Mouse (Mus musculus) adrenal gland, adult (tissue): ENCODE results near the gene Commd7.
"Not testable (repeated sequence)": the region's sequence is repeated elsewhere in the genome, so short reads cannot be mapped to it uniquely, and the experiment has no call there.

ENCODE experiments used
- DNase-seq, 2 experiments: peaks; one replicate each; pipeline ENCODE4 v3.0.0; 2022 to 2023; ENCODE audit warnings: low spot score in 1 of 2; ENCODE audit not compliant: inconsistent age in 2 of 2

Gene Commd7

DNA sequence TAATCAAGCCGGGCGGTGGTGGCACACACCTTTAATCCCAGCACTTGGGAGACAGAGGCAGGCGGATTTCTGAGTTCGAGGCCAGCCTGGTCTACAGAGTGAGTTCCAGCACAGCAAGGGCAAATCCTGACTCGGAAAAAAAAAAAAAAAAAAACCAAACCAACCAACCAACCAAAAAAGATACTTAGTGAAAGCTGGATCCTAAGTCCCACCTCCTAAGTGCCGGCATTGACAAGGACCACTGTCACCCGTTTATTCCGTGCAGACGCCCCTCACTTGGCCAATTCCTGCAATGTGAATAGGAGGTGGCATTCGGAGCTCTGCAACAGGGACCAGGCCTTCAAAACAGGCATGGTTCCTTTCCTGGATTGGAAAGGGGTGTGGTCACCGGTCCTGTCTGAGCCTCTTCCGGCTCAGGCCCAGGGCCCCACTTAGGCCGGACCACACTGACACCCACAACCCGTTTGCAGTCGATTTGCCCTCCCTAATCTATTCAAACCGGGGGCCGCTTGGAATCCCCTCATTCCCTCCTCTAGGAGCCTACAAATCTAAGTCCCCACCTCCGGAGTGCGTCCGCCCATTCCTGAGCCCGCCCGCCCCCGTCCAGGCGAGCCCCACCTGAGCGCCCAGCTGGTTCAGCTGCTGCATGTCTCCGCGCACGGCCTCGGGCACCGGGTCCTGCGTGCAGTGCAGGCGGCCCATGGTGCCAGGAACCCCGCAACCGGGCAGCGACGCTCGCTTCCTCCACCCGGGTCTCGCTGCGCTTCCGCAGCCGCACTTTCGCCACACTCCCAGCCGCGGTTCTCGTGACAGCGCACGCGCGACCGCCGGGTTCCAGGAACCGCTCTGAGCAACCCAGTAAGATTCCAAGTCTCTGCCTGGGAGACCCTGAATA lies at the start of gene Commd7:
Gene Commd7, minus strand, starts transcription at position 806 of the 895 bp plus-strand sequence.
- DNase-seq, result peak; percentile 90 to 96

DNA sequence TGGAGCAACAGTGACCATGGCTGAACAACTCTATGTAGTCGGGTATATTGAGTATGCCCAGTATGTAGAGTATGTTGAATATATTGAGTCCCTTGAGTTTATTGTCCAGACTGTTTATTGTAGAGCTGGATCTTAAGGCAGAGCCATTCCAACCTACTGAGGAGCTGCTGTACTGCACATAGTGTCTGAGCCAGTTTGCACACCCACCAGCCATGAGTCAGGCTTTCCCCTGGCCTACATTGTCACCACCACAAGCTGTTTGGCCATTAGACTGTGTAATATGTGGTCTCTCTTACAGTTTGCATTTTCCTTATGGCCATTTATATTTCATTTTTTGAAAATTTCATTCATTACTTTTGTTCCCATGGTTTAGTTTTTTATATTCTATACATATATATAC lies 47.4 kb upstream of the Commd7 start:
- DNase-seq, result no peak

DNA sequence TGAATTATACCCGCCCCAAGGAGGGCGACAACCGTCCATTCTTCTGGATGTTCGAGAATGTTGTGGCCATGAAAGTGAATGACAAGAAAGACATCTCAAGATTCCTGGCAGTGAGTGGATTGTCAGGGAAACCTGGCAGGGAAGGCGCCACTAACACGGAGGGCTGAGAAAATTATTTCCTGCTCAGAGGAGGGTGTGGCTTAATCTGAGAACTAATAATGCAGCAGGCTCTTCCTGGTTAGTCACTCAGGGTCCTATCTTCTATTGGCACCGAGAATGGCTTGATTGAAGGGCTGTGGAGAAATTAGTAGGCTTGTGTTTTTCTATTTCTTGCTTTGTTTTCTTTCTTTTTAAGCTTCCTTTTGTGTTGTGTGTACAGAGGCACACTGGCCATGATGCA lies 45.0 kb upstream of the Commd7 start:
- DNase-seq, result no peak

GRCm38 (mm10) chr2:153676944-153677343 lies 44.4 kb upstream of the Commd7 start:
- DNase-seq, result no peak

DNA sequence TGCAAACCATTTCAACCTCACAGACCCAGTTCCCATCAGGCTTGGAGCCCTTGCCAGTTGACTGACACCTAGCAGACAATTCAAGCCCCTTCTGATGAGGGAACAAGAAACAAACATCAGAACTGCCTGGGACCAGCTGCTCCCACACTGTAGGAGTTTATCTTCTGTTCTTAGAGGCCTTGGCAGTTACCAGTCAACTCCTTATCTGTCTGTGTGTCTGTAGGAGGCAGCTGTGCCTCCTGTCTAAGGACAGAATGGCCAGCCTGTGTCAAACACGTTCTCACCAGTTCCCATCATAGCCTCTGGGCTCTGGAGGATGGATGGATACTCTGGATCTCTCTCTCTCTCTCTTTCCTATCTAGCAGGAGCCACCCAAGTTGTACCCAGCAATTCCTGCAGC lies 42.8 kb upstream of the Commd7 start:
- DNase-seq, result not testable (repeated sequence)

- no peak for DNase-seq
Measured at GRCm38 (mm10) chr2:153672619-153673018, 40.0 kb upstream of the Commd7 start.

DNA sequence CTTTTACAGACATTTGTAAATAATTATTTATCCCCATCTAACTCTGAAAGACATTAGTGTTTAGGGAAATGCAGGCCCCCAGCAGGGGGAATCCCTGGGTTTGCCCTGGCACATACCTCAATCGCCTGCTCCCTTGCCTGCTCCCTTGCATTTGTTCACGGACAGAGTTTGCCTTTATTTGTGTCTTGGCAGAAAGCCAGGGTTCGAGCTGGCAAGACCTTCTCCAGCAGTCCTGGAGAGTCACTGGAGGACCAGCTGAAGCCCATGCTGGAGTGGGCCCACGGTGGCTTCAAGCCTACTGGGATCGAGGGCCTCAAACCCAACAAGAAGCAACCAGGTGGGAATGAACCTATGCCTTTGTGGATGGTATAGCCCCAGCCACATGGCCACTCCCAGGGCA lies 37.5 kb upstream of the Commd7 start:
- peak in 1 of 2 experiments; percentile 41 for DNase-seq

GRCm38 (mm10) chr2:153668754-153669376 lies 36.3 kb upstream of the Commd7 start:
- peak in 1 of 2 experiments; percentile 78 for DNase-seq

DNA sequence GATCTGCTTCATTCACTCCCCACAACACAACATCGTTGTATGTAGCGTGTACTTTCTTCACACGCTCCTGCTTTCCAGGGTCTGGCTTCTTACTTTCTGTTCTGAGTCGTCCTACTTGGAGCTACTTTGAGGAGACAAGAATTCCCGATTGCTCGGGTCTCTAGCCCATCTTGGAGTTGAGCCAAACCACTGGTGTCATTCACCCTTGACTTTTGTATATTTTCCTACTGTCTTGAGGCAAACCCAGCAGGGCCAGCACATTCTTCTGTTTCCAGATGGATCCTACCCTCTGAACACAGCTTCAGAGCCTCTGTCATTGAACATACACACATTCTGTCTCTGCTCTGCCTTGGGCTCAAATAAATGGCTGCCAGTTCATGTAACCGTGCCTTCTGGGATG lies 32.8 kb upstream of the Commd7 start:
- DNase-seq, result no peak

DNA sequence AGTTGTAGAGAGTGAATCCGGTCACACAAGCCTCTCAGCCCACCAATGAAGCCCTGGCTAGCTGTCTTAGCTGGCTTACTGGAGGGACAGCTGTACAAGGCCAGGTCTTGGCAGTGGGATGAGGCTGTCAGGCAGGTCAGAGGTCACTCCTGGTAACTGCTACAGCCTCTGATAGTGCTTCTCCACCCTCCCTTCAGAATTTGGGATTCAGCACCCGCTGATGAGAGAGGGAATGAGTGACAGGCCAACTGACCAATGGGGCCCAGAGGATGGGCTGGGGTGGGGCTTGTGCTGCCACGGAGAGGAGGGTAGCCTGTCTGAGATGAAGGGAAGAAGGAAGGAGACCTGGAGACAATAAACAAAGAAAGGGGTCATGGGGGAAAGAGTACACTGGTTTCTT lies 28.0 kb upstream of the Commd7 start:
- no peak for DNase-seq

GRCm38 (mm10) chr2:153657659-153658058 lies 25.1 kb upstream of the Commd7 start:
- DNase-seq, result not testable (repeated sequence)

- no peak for DNase-seq
Measured at GRCm38 (mm10) chr2:153651681-153652080, 19.1 kb upstream of the Commd7 start.

- DNase-seq, result no peak
Measured at GRCm38 (mm10) chr2:153650014-153650687, 17.6 kb upstream of the Commd7 start.

DNA sequence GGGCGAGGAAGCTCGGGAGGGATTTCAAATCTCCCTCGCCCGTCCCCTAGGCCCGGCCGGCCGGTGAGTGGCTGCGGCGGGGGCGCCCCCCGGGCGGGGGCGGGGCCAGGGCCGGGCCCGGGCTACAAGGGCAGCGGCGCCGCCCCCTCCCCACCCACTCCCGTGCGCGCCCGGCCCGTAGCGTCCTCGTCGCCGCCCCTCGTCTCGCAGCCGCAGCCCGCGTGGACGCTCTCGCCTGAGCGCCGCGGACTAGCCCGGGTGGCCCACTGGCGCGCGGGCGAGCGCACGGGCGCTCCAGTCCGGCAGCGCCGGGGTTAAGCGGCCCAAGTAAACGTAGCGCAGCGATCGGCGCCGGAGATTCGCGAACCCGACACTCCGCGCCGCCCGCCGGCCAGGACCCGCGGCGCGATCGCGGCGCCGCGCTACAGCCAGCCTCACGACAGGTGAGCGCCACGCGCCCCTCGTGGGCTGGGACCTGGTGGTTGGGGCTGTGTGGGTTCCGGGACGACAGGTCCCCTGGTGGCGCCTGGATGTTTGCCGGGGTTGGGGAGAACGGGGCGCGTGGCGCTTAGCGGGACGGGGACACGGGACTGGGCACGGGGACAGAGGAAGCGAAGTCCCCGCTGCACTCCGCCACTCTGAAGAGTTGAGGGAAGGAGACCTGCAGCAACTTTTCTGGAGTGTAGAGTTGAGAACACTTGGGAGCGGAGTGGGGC lies 16.9 kb upstream of the Commd7 start, which contains the start of gene Dnmt3b:
Gene Dnmt3b, plus strand, starts transcription at position 153 of the 716 bp plus-strand sequence.
- DNase-seq, result peak; percentile 71 to 87

DNA sequence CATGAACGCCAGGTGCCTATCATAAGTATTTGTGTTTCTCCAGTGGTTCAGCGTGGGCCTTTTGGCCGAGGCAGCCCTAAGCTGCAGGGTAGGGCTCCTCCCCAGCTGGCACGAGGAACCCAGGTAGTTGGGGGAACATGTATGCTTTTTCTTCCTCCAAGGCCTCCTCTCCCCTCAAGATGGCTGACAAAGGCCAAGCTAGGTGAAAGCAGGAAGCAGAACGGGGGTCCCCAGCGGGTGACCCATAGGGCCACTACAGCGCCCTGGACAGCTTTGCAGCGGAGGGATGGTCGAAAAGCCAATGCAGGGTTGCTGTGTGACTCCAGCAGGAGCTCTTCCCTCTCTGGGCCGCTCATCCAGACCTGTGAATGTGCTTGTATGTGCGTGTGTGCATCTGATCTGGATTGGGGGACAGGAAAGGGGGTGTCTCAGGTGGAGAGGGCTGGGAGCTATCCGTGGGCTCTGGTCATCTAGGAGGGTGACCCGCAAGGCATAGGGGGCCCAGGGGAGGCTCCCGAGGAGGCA lies 16.3 kb upstream of the Commd7 start:
- DNase-seq, result no peak

- no peak for DNase-seq
Measured at GRCm38 (mm10) chr2:153642999-153643398, 10.4 kb upstream of the Commd7 start.

- no peak for DNase-seq
Measured at GRCm38 (mm10) chr2:153642496-153642895, 9.9 kb upstream of the Commd7 start.

DNA sequence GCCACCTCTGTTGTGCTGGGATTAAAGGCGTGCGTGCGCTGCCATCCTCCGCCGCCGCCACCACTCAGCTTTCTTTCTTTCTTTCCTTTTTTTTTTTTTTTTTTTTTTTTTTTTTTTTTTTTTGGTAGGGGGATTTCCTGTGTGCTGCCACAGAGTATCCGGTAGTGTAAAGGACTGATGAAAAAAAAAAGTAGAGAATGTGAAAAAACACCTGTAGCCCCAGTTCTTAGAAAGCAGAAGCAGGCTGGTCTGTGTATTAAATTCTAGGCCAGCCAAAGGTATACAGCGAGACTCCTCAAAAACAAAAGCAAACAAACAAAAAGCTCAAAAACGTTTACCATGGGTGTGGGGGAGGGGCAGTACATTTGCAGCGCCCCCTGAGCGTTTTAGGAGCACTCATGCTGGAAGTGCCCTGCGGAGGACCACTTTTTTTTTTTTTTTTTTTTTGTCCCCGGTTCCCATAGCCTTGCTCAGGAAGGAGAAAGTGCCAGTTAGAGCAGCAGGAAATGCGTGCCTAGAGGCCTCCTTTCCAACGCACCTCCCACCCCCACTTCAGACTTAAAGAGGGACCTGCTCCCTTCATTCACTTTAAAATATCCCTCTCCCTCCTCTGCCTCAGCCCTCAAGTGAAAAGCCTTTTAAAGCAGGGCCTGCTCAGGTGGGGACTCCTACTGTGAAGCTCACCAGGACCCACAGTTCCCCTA lies 6.5 kb upstream of the Commd7 start:
- no peak for DNase-seq

DNA sequence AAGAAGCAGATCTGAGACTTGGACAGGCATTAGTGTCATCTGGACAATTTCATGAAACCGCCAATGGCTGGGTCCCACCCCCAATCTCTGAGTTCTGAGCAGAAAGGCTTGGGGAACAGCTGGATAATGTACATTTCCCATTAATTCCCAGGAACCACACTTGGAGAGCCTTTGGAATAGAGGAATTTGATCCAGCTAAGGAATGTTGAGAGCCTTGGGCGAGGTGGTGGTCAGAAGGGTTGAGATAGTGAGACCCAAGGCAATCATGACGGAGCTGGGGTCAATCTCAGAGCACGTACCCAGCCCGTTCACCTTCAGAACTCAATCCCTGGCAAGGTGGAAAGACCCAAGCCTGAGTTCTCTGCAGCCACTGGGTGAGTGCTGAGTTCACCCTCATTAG lies 678 bp upstream of the Commd7 start:
- DNase-seq, result no peak

GRCm38 (mm10) chr2:153632871-153633226 lies 268 bp upstream of the Commd7 start:
- no peak for DNase-seq
